10 mouse cellular contexts compared by ENCODE assay signal in genomic region chr17:25881691-25882090, GRCm38 (mm10). TPM values are rescaled to one million over a fixed set of nuclear protein-coding genes. Genes with fewer than 3 reads are reported as not detected.
A peak's percentile ranks its signal among the peaks of the same experiment; 100 is the strongest.
DNase-seq lines count a peak whose midpoint lies in the region; ATAC-seq lines count a peak whose summit lies in the region.
"Had no signal": no experiment of that assay in that cellular context is flagged by ENCODE, and none has a peak within 500 bp of the region (broad histone marks: within the 10 kb centered on the region; RNA-seq: fewer than 3 reads in every experiment).

No protein-coding gene starts in this region.

- DNase-seq in hindbrain, embryonic 10.5 days (ENCODE audit: low spot score) = peak; percentile 79
- DNase-seq in Muller cell, postnatal 12 days (ENCODE audit: inconsistent ontology term) = peak; percentile 62
- no peak for DNase-seq in right cerebral cortex, postnatal 14 days
- no peak for DNase-seq in adrenal gland, postnatal 25 days
- no peak for DNase-seq in urinary bladder, adult 18-20 months (ENCODE audit: low spot score in 2 of 2)
- DNase-seq: gastrocnemius, postnatal 10 days had no signal

- WGBS in hindbrain, embryonic 10.5 days = 11% methylated on average over 4 of the region's 4 CpGs
- WGBS in hindbrain, embryonic 16.5 days = 16% methylated on average over 4 of the region's 4 CpGs
- WGBS in forebrain, embryonic 13.5 days = 23% methylated on average over 4 of the region's 4 CpGs
- 17% methylated on average over 4 of the region's 4 CpGs for WGBS in midbrain, embryonic 13.5 days

- no peak overlapping the region for H3K4me2 ChIP-seq in hindbrain, embryonic 16.5 days (ENCODE audit: low read length)
- H3K4me2 ChIP-seq in forebrain, embryonic 13.5 days = no peak overlapping the region
- H3K4me2 ChIP-seq in midbrain, embryonic 13.5 days (replicated peaks) = no peak overlapping the region
- H3K4me2 ChIP-seq: embryonic facial prominence, embryonic 15.5 days had no signal

- H3K27ac ChIP-seq in hindbrain, embryonic 10.5 days = peak overlapping the region; percentile 93
- H3K27ac ChIP-seq in hindbrain, embryonic 16.5 days (ENCODE audit: low read depth, low read length) = no peak overlapping the region
- H3K27ac ChIP-seq in forebrain, embryonic 13.5 days = peak overlapping the region; percentile 52
- peak overlapping the region; percentile 74; the same call in 1 of the 2 replicates for H3K27ac ChIP-seq in midbrain, embryonic 13.5 days
- H3K27ac ChIP-seq: embryonic facial prominence, embryonic 15.5 days had no signal

- peaks cover 68% of the 10 kb centered on the region for H3K36me3 ChIP-seq in hindbrain, embryonic 10.5 days
- H3K36me3 ChIP-seq in hindbrain, embryonic 16.5 days (ENCODE audit: control insufficient read depth, insufficient read depth, low read length) = peaks cover 25% of the 10 kb centered on the region
- peaks cover 62% of the 10 kb centered on the region for H3K36me3 ChIP-seq in forebrain, embryonic 13.5 days (ENCODE audit: poor library complexity, severe bottlenecking)
- H3K36me3 ChIP-seq in midbrain, embryonic 13.5 days = peaks cover 60% of the 10 kb centered on the region

- peaks cover 91% of the 10 kb centered on the region for H3K4me1 ChIP-seq in hindbrain, embryonic 10.5 days (replicated peaks)
- H3K4me1 ChIP-seq in hindbrain, embryonic 16.5 days (ENCODE audit: control insufficient read depth, insufficient read depth, low read depth, low read length) = peaks cover 11% of the 10 kb centered on the region
- H3K4me1 ChIP-seq in forebrain, embryonic 13.5 days = peaks cover 21% of the 10 kb centered on the region
- H3K4me1 ChIP-seq in midbrain, embryonic 13.5 days (replicated peaks) = peaks cover 38% of the 10 kb centered on the region

- no peaks in the 10 kb centered on the region for H3K9me3 ChIP-seq in hindbrain, embryonic 10.5 days
- no peaks in the 10 kb centered on the region for H3K9me3 ChIP-seq in hindbrain, embryonic 16.5 days (ENCODE audit: control insufficient read depth, low read length)
- H3K9me3 ChIP-seq in forebrain, embryonic 13.5 days (replicated peaks) = no peaks in the 10 kb centered on the region
- no peaks in the 10 kb centered on the region for H3K9me3 ChIP-seq in midbrain, embryonic 13.5 days
- H3K9me3 ChIP-seq: embryonic facial prominence, embryonic 15.5 days had no signal

- no peak for ATAC-seq in hindbrain, embryonic 16.5 days
- no peak for ATAC-seq in forebrain, embryonic 13.5 days
- no peak for ATAC-seq in midbrain, embryonic 13.5 days

- H3K9ac ChIP-seq in hindbrain, embryonic 16.5 days (ENCODE audit: low read depth, low read length) = no peak overlapping the region
- H3K9ac ChIP-seq in forebrain, embryonic 13.5 days = peak overlapping the region; percentile 23; the same call in 1 of the 2 replicates
- H3K9ac ChIP-seq in midbrain, embryonic 13.5 days (replicated peaks) = peak overlapping the region; percentile 33; the same call in 1 of the 2 replicates

- no peaks in the 10 kb centered on the region; the same call in 1 of the 2 replicates for H3K27me3 ChIP-seq in hindbrain, embryonic 10.5 days (ENCODE audit: insufficient read depth, poor library complexity, severe bottlenecking)
- no peaks in the 10 kb centered on the region for H3K27me3 ChIP-seq in hindbrain, embryonic 16.5 days (replicated peaks; ENCODE audit: control insufficient read depth, insufficient read depth, low read length)
- H3K27me3 ChIP-seq in forebrain, embryonic 13.5 days = no peaks in the 10 kb centered on the region
- H3K27me3 ChIP-seq in midbrain, embryonic 13.5 days = no peaks in the 10 kb centered on the region
- H3K27me3 ChIP-seq: embryonic facial prominence, embryonic 15.5 days had no signal

- H3K4me3 ChIP-seq in hindbrain, embryonic 10.5 days = no peak overlapping the region
- H3K4me3 ChIP-seq in hindbrain, embryonic 16.5 days (ENCODE audit: low read length) = no peak overlapping the region
- H3K4me3 ChIP-seq in forebrain, embryonic 13.5 days = no peak overlapping the region
- H3K4me3 ChIP-seq in midbrain, embryonic 13.5 days (replicated peaks) = no peak overlapping the region
- H3K4me3 ChIP-seq: embryonic facial prominence, embryonic 15.5 days had no signal

RNA-seq across cellular contexts. Expression of gene Wfikkn1, which starts 1.0 kb away (rescaled TPM):
- 5.8 and 26.3 TPM in 2 replicates for polyA plus RNA-seq in hindbrain, embryonic 10.5 days (2016; fragmentation: Nextera tagmentation; extraction: Ambion mirVana)
- 0.34 and 0.51 TPM in 2 replicates for polyA plus RNA-seq in hindbrain, embryonic 16.5 days (2015; fragmentation: Nextera tagmentation; extraction: Ambion mirVana)
- polyA plus RNA-seq in forebrain, embryonic 13.5 days (2015; fragmentation: Nextera tagmentation; extraction: Ambion mirVana) = 0.76 and 0.77 TPM in 2 replicates
- polyA plus RNA-seq in midbrain, embryonic 13.5 days (2015; fragmentation: Nextera tagmentation; extraction: Ambion mirVana) = 0.61 and 0.70 TPM in 2 replicates
- total RNA-seq in adrenal gland, postnatal 25 days (2021) = 2.7 and 3.3 TPM in 2 replicates

RNA-seq across cellular contexts. Expression of gene Mettl26, which starts 6.8 kb away (rescaled TPM):
- polyA plus RNA-seq in hindbrain, embryonic 10.5 days (2016; fragmentation: Nextera tagmentation; extraction: Ambion mirVana) = 69.9 and 73.9 TPM in 2 replicates
- polyA plus RNA-seq in hindbrain, embryonic 16.5 days (2015; fragmentation: Nextera tagmentation; extraction: Ambion mirVana) = 63.4 and 67.5 TPM in 2 replicates
- 62.5 and 67.1 TPM in 2 replicates for polyA plus RNA-seq in forebrain, embryonic 13.5 days (2015; fragmentation: Nextera tagmentation; extraction: Ambion mirVana)
- polyA plus RNA-seq in midbrain, embryonic 13.5 days (2015; fragmentation: Nextera tagmentation; extraction: Ambion mirVana) = 69.7 and 75.4 TPM in 2 replicates
- total RNA-seq in adrenal gland, postnatal 25 days (2021) = 116 and 144 TPM in 2 replicates

RNA-seq across cellular contexts. Expression of gene Mcrip2, which starts 13.1 kb away (rescaled TPM):
- 10.6 and 14.7 TPM in 2 replicates for polyA plus RNA-seq in hindbrain, embryonic 10.5 days (2016; fragmentation: Nextera tagmentation; extraction: Ambion mirVana)
- polyA plus RNA-seq in hindbrain, embryonic 16.5 days (2015; fragmentation: Nextera tagmentation; extraction: Ambion mirVana) = 34.1 and 38.9 TPM in 2 replicates
- 12.9 and 13.6 TPM in 2 replicates for polyA plus RNA-seq in forebrain, embryonic 13.5 days (2015; fragmentation: Nextera tagmentation; extraction: Ambion mirVana)
- polyA plus RNA-seq in midbrain, embryonic 13.5 days (2015; fragmentation: Nextera tagmentation; extraction: Ambion mirVana) = 8.0 and 10.4 TPM in 2 replicates
- total RNA-seq in adrenal gland, postnatal 25 days (2021) = 479 and 493 TPM in 2 replicates

RNA-seq across cellular contexts. Expression of gene Wdr90, which starts 20.4 kb away (rescaled TPM):
- 46.0 and 54.4 TPM in 2 replicates for polyA plus RNA-seq in hindbrain, embryonic 10.5 days (2016; fragmentation: Nextera tagmentation; extraction: Ambion mirVana)
- 13.1 and 16.2 TPM in 2 replicates for polyA plus RNA-seq in hindbrain, embryonic 16.5 days (2015; fragmentation: Nextera tagmentation; extraction: Ambion mirVana)
- polyA plus RNA-seq in forebrain, embryonic 13.5 days (2015; fragmentation: Nextera tagmentation; extraction: Ambion mirVana) = 24.9 and 28.5 TPM in 2 replicates
- polyA plus RNA-seq in midbrain, embryonic 13.5 days (2015; fragmentation: Nextera tagmentation; extraction: Ambion mirVana) = 20.1 and 22.4 TPM in 2 replicates
- 26.7 and 28.0 TPM in 2 replicates for total RNA-seq in adrenal gland, postnatal 25 days (2021)

RNA-seq across cellular contexts. Expression of gene Rhot2, which starts 37.0 kb away (rescaled TPM):
- polyA plus RNA-seq in hindbrain, embryonic 10.5 days (2016; fragmentation: Nextera tagmentation; extraction: Ambion mirVana) = 18.8 and 28.5 TPM in 2 replicates
- polyA plus RNA-seq in hindbrain, embryonic 16.5 days (2015; fragmentation: Nextera tagmentation; extraction: Ambion mirVana) = 16.9 and 20.3 TPM in 2 replicates
- 16.2 and 17.6 TPM in 2 replicates for polyA plus RNA-seq in forebrain, embryonic 13.5 days (2015; fragmentation: Nextera tagmentation; extraction: Ambion mirVana)
- polyA plus RNA-seq in midbrain, embryonic 13.5 days (2015; fragmentation: Nextera tagmentation; extraction: Ambion mirVana) = 15.6 and 16.4 TPM in 2 replicates
- 124 and 130 TPM in 2 replicates for total RNA-seq in adrenal gland, postnatal 25 days (2021)

Comparison
In these comparisons a context has a peak if more than half of its experiments do, and no peak if none do; other contexts are left out.
1. DNase-seq: peak in hindbrain, embryonic 10.5 days (single experiment) and Muller cell, postnatal 12 days (single experiment); none in right cerebral cortex, postnatal 14 days (single experiment), adrenal gland, postnatal 25 days (single experiment) and urinary bladder, adult 18-20 months (0 of 2).